Mouse (Mus musculus) hindbrain, embryonic 11.5 days (tissue): Measurements from ENCODE around the gene 2310033P09Rik. TPM values are rescaled to one million over a fixed set of nuclear protein-coding genes. Genes with fewer than 3 reads are reported as not detected.

Source experiments
- ATAC-seq: fragments of 200-750 bp; cut with Nextera tagmentation; 2 replicates; pipeline ENCODE4 v1.8.0; 2017; ENCODE audit warnings: mild to moderate bottlenecking, moderate TSS enrichment, moderate library complexity; ENCODE audit not compliant: low FRiP score
- DNase-seq: peaks from one replicate; pipeline ENCODE4 v3.0.0-alpha.2; 2015; ENCODE audit warnings: low spot score
- H3K27ac ChIP-seq: fragments of 300-500 bp; sonication (generic); 2 replicates; pipeline ENCODE4 v1.5.1; 2014; ENCODE audit warnings: mild to moderate bottlenecking, low read depth, low read length
- H3K27me3 ChIP-seq: fragments of 300-500 bp; sonication (generic); 2 replicates; pipeline ENCODE4 v1.6.1; 2014; ENCODE audit warnings: mild to moderate bottlenecking, low read length, moderate library complexity, mixed read lengths; ENCODE audit not compliant: control insufficient read depth, insufficient read depth
- H3K36me3 ChIP-seq: fragments of 300-500 bp; sonication (generic); 2 replicates; pipeline ENCODE4 v1.6.1; 2014; ENCODE audit warnings: mild to moderate bottlenecking, low read length, moderate library complexity, mixed read lengths; ENCODE audit not compliant: control insufficient read depth, insufficient read depth
- H3K4me1 ChIP-seq: fragments of 300-500 bp; sonication (generic); replicated peaks from 2 replicates; pipeline ENCODE4 v1.6.1; 2014; ENCODE audit warnings: low read length, mixed read lengths; ENCODE audit not compliant: control insufficient read depth, insufficient read depth
- H3K4me2 ChIP-seq: fragments of 300-500 bp; sonication (generic); replicated peaks from 2 replicates; pipeline ENCODE4 v1.6.1; 2014; ENCODE audit warnings: mild to moderate bottlenecking, low read depth, low read length
- H3K4me3 ChIP-seq: fragments of 300-500 bp; sonication (generic); 2 replicates; pipeline ENCODE4 v1.5.1; 2014; ENCODE audit warnings: low read depth, low read length
- H3K9ac ChIP-seq: fragments of 300-500 bp; sonication (generic); 2 replicates; pipeline ENCODE4 v1.6.1; 2014; ENCODE audit warnings: low read depth, low read length
- H3K9me3 ChIP-seq: fragments of 300-500 bp; sonication (generic); 2 replicates; pipeline ENCODE4 v1.6.1; 2016; ENCODE audit warnings: low read length; ENCODE audit not compliant: control insufficient read depth
- WGBS: fragments of 180-500 bp; shearing (Covaris S2); extraction: QIAGEN DNeasy Blood & Tissue Kit; methylation state at CpG from one replicate; pipeline ENCODE4 v1.1.7; 2014; 5-methylcytosine and 5-hydroxymethylcytosine counted together
- polyA plus RNA-seq: library from polyadenylated mRNA; unstranded; fragments of >200 nt; fragmentation: Nextera tagmentation; extraction: Ambion mirVana; gene quantifications from 2 replicates; pipeline ENCODE4 v1.2.1, GENCODE M21; 2014

Gene 2310033P09Rik
- polyA plus RNA-seq, 1 experiment from 2014 or later: 40.9 TPM

GRCm38 (mm10) chr11:59222306-59222705 is 14.2 kb downstream of the 2310033P09Rik start:
- Histone ChIP-seq H3K9me3 (no peaks in the 10 kb centered on the region), H3K4me3 (no peak overlapping the region), H3K9ac (no peak overlapping the region), H3K27ac (no peak overlapping the region), H3K27me3 (no peaks in the 10 kb centered on the region), H3K4me2 (no peak overlapping the region), H3K4me1 (peaks cover 8% of the 10 kb centered on the region), H3K36me3 (0 out of 2 replicates have a peak, but pooled peaks cover 2% of the 10 kb centered on the region)
- ATAC-seq: no peak
- 91% methylated on average over 4 of the region's 4 CpGs for WGBS
- DNase-seq: no peak

GRCm38 (mm10) chr11:59224025-59224424 is 15.9 kb downstream of the 2310033P09Rik start:
- no peak for DNase-seq
- no peak for ATAC-seq
- WGBS: 94% methylated on average over 3 of the region's 3 CpGs
- 0 out of 2 replicates have a peak, but pooled peaks cover 2% of the 10 kb centered on the region for H3K36me3 ChIP-seq
- peaks cover 10% of the 10 kb centered on the region for H3K4me1 ChIP-seq
- H3K9me3 ChIP-seq: no peaks in the 10 kb centered on the region
- no peak overlapping the region for H3K4me3 ChIP-seq
- H3K9ac ChIP-seq: no peak overlapping the region
- H3K27me3 ChIP-seq: no peaks in the 10 kb centered on the region
- no peak overlapping the region for H3K4me2 ChIP-seq
- no peak overlapping the region for H3K27ac ChIP-seq

- Histone ChIP-seq H3K4me3 (no peak overlapping the region), H3K9me3 (no peaks in the 10 kb centered on the region), H3K4me1 (peaks cover 10% of the 10 kb centered on the region), H3K36me3 (0 out of 2 replicates have a peak, but pooled peaks cover 2% of the 10 kb centered on the region), H3K27ac (no peak overlapping the region), H3K27me3 (no peaks in the 10 kb centered on the region), H3K9ac (no peak overlapping the region), H3K4me2 (no peak overlapping the region)
- no peak for DNase-seq
- 84% methylated on average over 2 of the region's 2 CpGs for WGBS
- no peak for ATAC-seq
Measured at GRCm38 (mm10) chr11:59224470-59224869, 16.3 kb downstream of the 2310033P09Rik start.

GRCm38 (mm10) chr11:59225167-59225566 is 17.0 kb downstream of the 2310033P09Rik start:
- Histone ChIP-seq H3K36me3 (0 out of 2 replicates have a peak, but pooled peaks cover 2% of the 10 kb centered on the region), H3K27me3 (no peaks in the 10 kb centered on the region), H3K9me3 (no peaks in the 10 kb centered on the region), H3K4me3 (no peak overlapping the region), H3K9ac (no peak overlapping the region), H3K4me2 (no peak overlapping the region), H3K4me1 (peaks cover 10% of the 10 kb centered on the region), H3K27ac (no peak overlapping the region)
- whole genome bisulfite sequencing: 77% methylated on average over 2 of the region's 2 CpGs
- DNase-seq: no peak
- ATAC-seq: no peak

GRCm38 (mm10) chr11:59226251-59226650 is 18.1 kb downstream of the 2310033P09Rik start:
- Histone ChIP-seq H3K4me3 (peak overlapping the region; percentile 86), H3K9ac (peak overlapping the region; percentile 97), H3K36me3 (0 out of 2 replicates have a peak, but pooled peaks cover 2% of the 10 kb centered on the region), H3K4me2 (peak overlapping the region; percentile 92), H3K4me1 (peaks cover 10% of the 10 kb centered on the region), H3K27ac (no peak overlapping the region), H3K9me3 (no peaks in the 10 kb centered on the region), H3K27me3 (no peaks in the 10 kb centered on the region)
- 71% methylated on average over 3 of the region's 3 CpGs for WGBS
- DNase-seq (no peak), ATAC-seq (no peak)

- ATAC-seq: no peak
- WGBS: 5% methylated on average over 21 of the region's 21 CpGs
Measured at GRCm38 (mm10) chr11:59226787-59227603, 18.9 kb downstream of the 2310033P09Rik start.

GRCm38 (mm10) chr11:59227604-59228121 is 19.5 kb downstream of the 2310033P09Rik start:
- ATAC-seq: peak; percentile 85; the same call in 1 of the 2 replicates
- H3K9ac ChIP-seq: peak overlapping the region; percentile 97
- WGBS: under 1% methylated on average over 39 of the region's 51 CpGs

More at GRCm38 (mm10) chr11:59226787-59227603, 18.9 kb downstream of the 2310033P09Rik start:
- no peaks in the 10 kb centered on the region for H3K27me3 ChIP-seq
- peak; percentile 25 for DNase-seq
- H3K4me3 ChIP-seq: peak overlapping the region; percentile 86
- H3K27ac ChIP-seq: peak overlapping the region; percentile 90
- peaks cover 10% of the 10 kb centered on the region for H3K4me1 ChIP-seq
- H3K4me2 ChIP-seq: peak overlapping the region; percentile 92
- no peaks in the 10 kb centered on the region for H3K9me3 ChIP-seq
- H3K9ac ChIP-seq: peak overlapping the region; percentile 97
- 0 out of 2 replicates have a peak, but pooled peaks cover 2% of the 10 kb centered on the region for H3K36me3 ChIP-seq

GRCm38 (mm10) chr11:59228122-59228953 is 20.2 kb downstream of the 2310033P09Rik start, which contains the start of gene Arf1:
Gene Arf1, minus strand, starts transcription at chr11:59228270.
- 5% methylated on average over 48 of the region's 59 CpGs for WGBS
- H3K36me3 ChIP-seq: 0 out of 2 replicates have a peak, but pooled peaks cover 2% of the 10 kb centered on the region
- peak within 1 kb of the TSS; percentile 97 for H3K9ac ChIP-seq
- H3K9me3 ChIP-seq: no peaks in the 10 kb centered on the region
- peak within 1 kb of the TSS; percentile 90 for H3K27ac ChIP-seq
- DNase-seq (peak; percentile 99), ATAC-seq (peak; percentile 94)
- H3K4me3 ChIP-seq: peak within 1 kb of the TSS; percentile 86
- no peaks in the 10 kb centered on the region for H3K27me3 ChIP-seq
- H3K4me1 ChIP-seq: peaks cover 10% of the 10 kb centered on the region
- peak within 1 kb of the TSS; percentile 92 for H3K4me2 ChIP-seq

More at GRCm38 (mm10) chr11:59227604-59228121, 19.5 kb downstream of the 2310033P09Rik start:
- peaks cover 10% of the 10 kb centered on the region for H3K4me1 ChIP-seq
- H3K9me3 ChIP-seq: no peaks in the 10 kb centered on the region
- H3K27me3 ChIP-seq: no peaks in the 10 kb centered on the region
- H3K4me2 ChIP-seq: peak overlapping the region; percentile 92
- DNase-seq: no peak
- peak overlapping the region; percentile 90 for H3K27ac ChIP-seq
- H3K36me3 ChIP-seq: 0 out of 2 replicates have a peak, but pooled peaks cover 2% of the 10 kb centered on the region
- H3K4me3 ChIP-seq: peak overlapping the region; percentile 86
